Mouse (Mus musculus): ENCODE measurements around the gene Vmn1r215.
"Not testable (repeated sequence)": the region's sequence is repeated elsewhere in the genome, so short reads cannot be mapped to it uniquely, and the experiment has no call there.

Gene Vmn1r215

DNA sequence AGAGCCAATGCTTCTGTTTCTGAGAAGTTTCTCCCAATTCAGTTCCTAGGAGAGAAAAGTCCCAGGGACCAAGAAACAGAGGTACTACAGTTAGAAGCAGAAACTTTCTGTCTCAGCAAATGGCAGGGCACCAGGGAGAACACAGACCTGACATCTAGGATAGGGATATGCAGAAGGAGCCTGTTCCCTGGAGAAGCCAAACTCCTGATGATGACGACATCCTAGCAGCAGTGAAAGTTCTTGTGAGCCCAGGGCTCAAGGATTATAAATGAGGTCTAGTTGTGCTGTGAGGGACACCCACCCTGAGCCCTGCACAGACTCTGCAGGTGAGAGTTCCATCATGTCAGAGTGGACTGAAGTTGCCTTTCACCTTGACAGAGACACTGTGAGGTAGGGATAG, at the start of gene Vmn1r215:
Gene Vmn1r215 (plus strand): TSS at position 301 of the 400 bp plus-strand sequence.
- DNase-seq (ENCODE audit: low spot score in 2 of 2), result no peak

DNA sequence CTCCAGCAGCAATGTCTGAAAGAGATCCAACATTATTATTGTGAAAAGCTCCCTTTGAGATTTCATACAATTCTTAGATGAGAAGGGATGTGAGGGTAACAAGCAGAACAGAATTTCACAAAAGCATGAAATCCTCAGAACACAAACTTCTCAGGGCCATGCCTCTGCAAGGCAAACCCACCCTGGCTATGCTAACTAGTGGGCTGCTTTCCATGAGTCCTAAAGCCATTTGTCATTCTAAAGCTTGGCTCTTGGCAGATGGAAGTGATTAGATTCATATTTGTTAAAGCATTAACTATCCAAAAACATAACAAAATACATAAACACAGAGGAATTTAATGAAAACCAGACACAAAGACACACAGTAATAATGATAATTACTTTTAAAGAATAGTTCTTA, 49.7 kb upstream of the Vmn1r215 start:
- no peak for DNase-seq (ENCODE audit: low spot score in 2 of 2)

DNA sequence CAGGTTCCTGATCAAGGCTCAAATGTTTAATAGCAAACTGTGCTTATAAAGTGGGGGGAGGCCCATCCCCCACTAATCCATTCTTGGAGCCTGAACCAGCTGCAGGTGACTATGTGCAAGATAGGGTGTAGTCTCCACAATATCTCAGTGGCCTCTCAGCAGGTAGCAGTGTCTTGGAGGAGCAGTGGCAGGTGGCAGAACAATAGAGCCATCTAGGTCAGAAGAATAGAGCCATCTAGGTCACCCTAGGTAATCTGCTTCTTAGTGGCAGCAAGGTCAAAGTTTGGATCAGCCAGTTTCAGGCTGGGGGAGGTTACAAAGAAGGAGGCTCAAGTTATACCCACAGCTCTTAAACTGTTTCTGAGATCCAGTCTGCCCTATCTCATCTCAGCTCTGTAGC, 43.0 kb upstream of the Vmn1r215 start:
- DNase-seq (ENCODE audit: low spot score in 2 of 2), result no peak

DNA sequence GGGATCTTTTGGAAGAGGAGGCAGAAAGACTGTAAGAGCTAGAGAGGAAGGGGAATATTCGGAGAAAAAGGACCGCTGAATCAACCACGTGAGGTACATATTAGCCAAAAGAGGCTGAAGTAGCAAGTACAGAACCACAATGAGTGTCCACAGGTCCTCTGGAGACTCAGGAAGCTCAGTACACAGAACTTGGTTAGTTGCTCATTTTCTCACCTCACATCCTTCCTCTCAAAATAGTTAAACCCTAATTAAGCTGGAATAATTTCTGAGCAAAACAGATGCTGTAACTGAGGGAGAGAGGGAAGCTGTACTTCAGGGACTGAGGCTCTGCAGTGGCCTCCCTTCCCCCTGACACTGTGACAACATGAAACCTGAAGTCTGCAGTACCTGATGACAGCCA, 37.7 kb upstream of the Vmn1r215 start, which contains the start of gene Vmn1r214:
Gene Vmn1r214 (plus strand): TSS at position 301 of the 400 bp plus-strand sequence.
- no peak for DNase-seq (ENCODE audit: low spot score in 2 of 2)

DNA sequence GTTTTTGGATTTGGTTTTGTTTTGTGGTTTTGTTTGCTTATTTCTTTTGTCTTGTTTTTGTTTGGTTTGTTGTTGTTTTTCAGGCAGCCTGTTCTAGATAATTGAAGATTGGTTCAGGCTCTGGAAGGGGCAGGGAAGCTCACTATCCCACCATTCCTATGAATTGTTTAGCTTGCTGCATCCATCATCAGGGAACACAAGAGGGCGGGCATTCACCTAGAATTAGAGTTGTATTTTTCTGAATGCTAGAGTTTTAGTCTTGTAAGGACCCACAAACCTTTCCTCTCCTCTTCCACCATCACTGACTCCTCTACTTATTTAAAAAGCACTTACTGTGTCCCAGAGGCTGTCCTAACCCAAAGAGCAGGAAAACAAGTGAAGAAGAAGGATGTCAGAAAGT, 10.0 kb upstream of the Vmn1r215 start:
- DNase-seq (ENCODE audit: low spot score in 2 of 2), result no peak

DNA sequence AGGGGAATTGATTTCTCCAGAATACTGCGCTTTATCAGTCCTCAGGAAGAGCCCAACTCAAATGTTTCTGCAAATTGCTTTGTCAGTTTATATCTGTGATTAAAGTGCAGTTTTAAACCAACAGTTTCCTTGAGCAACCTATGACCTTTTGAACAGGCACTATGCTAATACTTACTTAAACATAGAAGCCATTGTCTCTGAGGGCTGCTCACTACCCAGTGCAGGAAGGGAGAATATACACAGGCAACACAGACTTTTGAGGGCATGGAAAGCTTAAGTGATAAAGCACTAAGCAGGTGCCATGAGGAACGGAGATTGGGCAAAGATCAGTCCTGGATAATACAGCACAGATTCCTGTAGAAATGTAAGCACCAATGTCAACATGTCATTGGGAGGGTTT, 1.5 kb downstream of the Vmn1r215 start:
- DNase-seq (ENCODE audit: low spot score in 2 of 2), result no peak

DNA sequence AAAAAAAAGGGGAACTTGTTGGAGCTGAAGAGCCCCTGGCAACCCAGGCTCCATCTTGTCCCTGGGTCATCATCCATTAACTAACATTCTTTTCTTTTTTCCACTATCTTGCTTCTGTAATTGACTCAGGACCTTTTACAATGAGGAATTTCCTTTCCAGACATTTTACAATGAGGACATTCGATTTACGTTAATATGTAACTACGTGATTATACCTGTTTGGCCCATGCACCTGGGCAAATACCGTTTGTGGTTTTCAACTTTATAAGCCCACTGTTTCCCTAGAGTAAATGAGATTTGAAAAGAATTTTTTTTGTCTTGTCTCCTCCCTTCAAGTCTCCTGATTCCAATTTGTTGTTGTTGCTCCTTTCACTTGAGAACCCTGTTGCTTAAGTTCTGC, 26.6 kb downstream of the Vmn1r215 start:
- DNase-seq (ENCODE audit: low spot score in 2 of 2), result no peak

DNA sequence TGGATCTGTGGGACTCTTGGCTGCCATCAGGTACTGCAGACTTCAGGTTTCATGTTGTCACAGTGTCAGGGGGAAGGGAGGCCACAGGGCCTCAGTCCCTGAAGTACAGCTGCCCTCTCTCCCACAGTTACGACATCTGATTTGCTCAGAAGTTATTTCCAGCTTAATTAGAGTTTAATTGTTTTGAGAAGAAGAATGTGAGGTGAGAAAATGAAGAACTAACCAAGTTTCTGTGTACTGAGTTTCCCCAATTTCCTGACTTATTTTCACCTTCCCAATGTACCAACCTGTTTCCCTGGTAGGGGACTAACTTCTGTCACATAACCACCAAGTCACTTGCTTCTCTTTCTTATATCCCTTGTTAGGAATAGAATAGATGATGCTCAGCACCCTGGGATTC, 50.3 kb downstream of the Vmn1r215 start, which contains the start of gene Vmn1r217:
Gene Vmn1r217 (minus strand): TSS at position 101 of the 400 bp plus-strand sequence.
- not testable (repeated sequence) for DNase-seq (ENCODE audit: low spot score in 2 of 2)

DNA sequence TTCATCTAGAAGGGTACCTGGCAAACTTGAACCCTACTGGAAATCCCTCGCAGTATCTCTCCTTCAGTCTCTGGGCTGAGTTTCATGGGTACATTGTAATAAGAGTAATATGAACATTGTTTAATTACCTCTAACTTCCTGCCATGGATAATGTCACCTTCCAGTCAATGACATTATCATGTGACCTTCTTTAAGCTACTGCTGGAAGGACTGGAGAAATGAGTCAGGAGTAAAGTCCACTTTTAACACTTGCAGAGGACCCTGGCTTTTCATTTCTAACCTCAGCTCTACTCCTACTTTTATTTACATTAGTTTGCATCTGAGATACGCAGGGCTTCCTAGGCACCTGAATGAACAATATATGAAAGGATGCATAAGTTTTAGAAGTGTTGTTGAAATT, 52.8 kb downstream of the Vmn1r215 start:
- no peak for DNase-seq (ENCODE audit: low spot score in 2 of 2)

Measured in frontal cortex, postnatal 25 days (tissue).